Mouse (Mus musculus) 3T3-L1 (cell line): Measurements from ENCODE around the gene Grhl1.
"Not testable (repeated sequence)": the region's sequence is repeated elsewhere in the genome, so short reads cannot be mapped to it uniquely, and the experiment has no call there.

Experiments used
- DNase-seq: peaks from one replicate; pipeline ENCODE4 v3.0.0-alpha.2; 2015; ENCODE audit warnings: low read depth, low spot score

The Grhl1 gene

GRCm38 (mm10) chr12:24590371-24590770 lies 18.3 kb downstream of the Grhl1 start:
- DNase-seq = no peak

GRCm38 (mm10) chr12:24592055-24592454 lies 20.0 kb downstream of the Grhl1 start:
- DNase-seq = no peak

GRCm38 (mm10) chr12:24592956-24593672 lies 21.0 kb downstream of the Grhl1 start:
- DNase-seq = peak; percentile 75

GRCm38 (mm10) chr12:24597376-24597775 lies 25.3 kb downstream of the Grhl1 start:
- no peak for DNase-seq

GRCm38 (mm10) chr12:24599366-24599895 lies 27.3 kb downstream of the Grhl1 start:
- peak; percentile 13 for DNase-seq

GRCm38 (mm10) chr12:24600074-24600473 lies 28.0 kb downstream of the Grhl1 start:
- DNase-seq = no peak

GRCm38 (mm10) chr12:24600806-24601205 lies 28.7 kb downstream of the Grhl1 start:
- peak; percentile 89 for DNase-seq

- peak; percentile 82 for DNase-seq
Measured at GRCm38 (mm10) chr12:24603266-24603665, 31.2 kb downstream of the Grhl1 start.

- no peak for DNase-seq
Measured at GRCm38 (mm10) chr12:24606166-24606565, 34.1 kb downstream of the Grhl1 start.

- DNase-seq = no peak
Measured at GRCm38 (mm10) chr12:24612591-24612990, 40.5 kb downstream of the Grhl1 start.

- no peak for DNase-seq
Measured at GRCm38 (mm10) chr12:24614452-24615075, 42.5 kb downstream of the Grhl1 start.

GRCm38 (mm10) chr12:24615140-24615539 lies 43.1 kb downstream of the Grhl1 start:
- no peak for DNase-seq

GRCm38 (mm10) chr12:24619436-24619835 lies 47.4 kb downstream of the Grhl1 start:
- no peak for DNase-seq

GRCm38 (mm10) chr12:24623486-24624251 lies 51.6 kb downstream of the Grhl1 start:
- DNase-seq = no peak

- DNase-seq = no peak
Measured at GRCm38 (mm10) chr12:24626401-24626800, 54.3 kb downstream of the Grhl1 start.

- no peak for DNase-seq
Measured at GRCm38 (mm10) chr12:24627215-24627614, 55.1 kb downstream of the Grhl1 start.

- peak; percentile 64 for DNase-seq
Measured at GRCm38 (mm10) chr12:24630220-24630619, 58.1 kb downstream of the Grhl1 start.

GRCm38 (mm10) chr12:24632404-24632803 lies 60.3 kb downstream of the Grhl1 start:
- no peak for DNase-seq

- DNase-seq = peak; percentile 36
Measured at GRCm38 (mm10) chr12:24633753-24634191, 61.7 kb downstream of the Grhl1 start.

GRCm38 (mm10) chr12:24634212-24634611 lies 62.1 kb downstream of the Grhl1 start:
- DNase-seq = no peak

GRCm38 (mm10) chr12:24634648-24635047 lies 62.6 kb downstream of the Grhl1 start:
- no peak for DNase-seq

- DNase-seq = not testable (repeated sequence)
Measured at GRCm38 (mm10) chr12:24638787-24639186, 66.7 kb downstream of the Grhl1 start.
